Mouse (Mus musculus) liver, embryonic 14.5 days (tissue): ENCODE data around the gene Smim5.

Experiments used
- CTCF ChIP-seq: IDR thresholded peaks from 2 replicates; pipeline ENCODE4 v1.5.1; 2016; ENCODE audit warnings: antibody characterized with exemption, low read depth, control low read depth
- EP300 ChIP-seq: IDR thresholded peaks from 2 replicates; pipeline ENCODE4 v1.6.1; 2016; ENCODE audit warnings: antibody characterized with exemption, low read depth

DNA sequence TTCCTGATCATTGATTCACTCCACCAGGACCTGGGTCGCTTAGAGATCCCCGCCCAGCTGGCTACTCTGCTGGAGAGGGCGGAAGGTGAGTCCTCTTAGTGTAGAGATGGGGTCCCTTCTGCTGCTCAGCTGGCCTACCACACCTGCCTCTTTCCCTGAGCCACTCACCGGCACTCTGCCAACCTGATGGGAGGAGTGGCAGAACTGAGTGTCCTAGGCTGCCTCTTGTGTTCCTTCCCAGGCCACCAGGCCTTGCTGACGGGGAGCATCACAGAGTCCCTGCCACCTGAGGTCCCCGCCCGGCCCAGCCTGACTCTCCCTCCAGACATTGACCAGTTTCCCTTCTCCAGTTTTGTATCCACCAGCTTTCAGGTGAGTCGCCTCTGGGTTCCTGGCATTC, 21.7 kb upstream of the Smim5 start:
- no peak for TF ChIP-seq CTCF
- TF ChIP-seq EP300, result no peak
